Mouse (Mus musculus): ENCODE measurements around the gene Gm49368.

DNA sequence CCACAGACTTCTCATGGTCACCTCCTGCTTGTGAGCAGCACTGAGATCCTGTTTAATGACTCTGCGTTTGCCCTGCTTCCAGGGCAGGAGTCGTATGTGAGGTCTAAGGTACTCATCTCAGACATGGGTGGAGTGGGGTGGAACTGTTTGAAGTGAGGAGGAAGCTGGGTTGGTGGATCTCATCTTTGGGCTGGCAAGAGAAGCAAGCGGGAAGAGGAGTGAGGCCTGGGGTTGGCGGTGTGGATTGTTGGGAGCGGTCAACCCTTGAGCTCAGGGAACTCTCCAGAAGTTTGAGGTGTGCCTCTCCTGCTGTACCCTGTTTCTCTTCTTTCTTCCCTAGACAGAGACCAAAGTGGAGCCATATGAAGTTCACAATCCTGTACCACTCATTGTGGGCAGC lies 53.9 kb downstream of the Gm49368 start:
- TF ChIP-seq CTCF (IDR thresholded peaks at IDR 0.05; ENCODE audit: low read depth, low read length) = no peak
- TF ChIP-seq POLR2A (IDR thresholded peaks at IDR 0.05; ENCODE audit: extremely low read depth, insufficient read depth, low read length) = no peak
